Mouse (Mus musculus) spleen, adult 2 months (tissue): Measurements from ENCODE around the gene 1700016D06Rik.

Experiments
- CTCF ChIP-seq: fragments of 200-500 bp; IDR thresholded peaks from 2 replicates; pipeline ENCODE4 v1.5.1; 2011; ENCODE audit warnings: mild to moderate bottlenecking, inconsistent platforms; ENCODE audit not compliant: insufficient read depth, insufficient read length, insufficient replicate concordance; ENCODE audit errors: extremely low read depth
- POLR2A ChIP-seq: fragments of 200-500 bp; IDR thresholded peaks from 2 replicates; pipeline ENCODE4 v1.6.1; 2011; ENCODE audit warnings: low read depth, low read length, inconsistent platforms

GRCm38 (mm10) chr8:11704716-11705420, 4.0 kb upstream of the 1700016D06Rik start:
- TF ChIP-seq POLR2A, result no peak
- no peak for TF ChIP-seq CTCF
